Mouse (Mus musculus): ENCODE measurements at regions not wholly inside any gene's neighbourhood (a gene's known extent, or its start where the extent isn't known, plus 50 kb on each side); places are given as distances from the start of the nearest gene placed in this dataset.

GRCm38 (mm10) chr3:53376864-53377447 lies 86.2 kb downstream of the Nhlrc3 start:
- no peak for TF ChIP-seq POLR2A (IDR thresholded peaks at IDR 0.05; ENCODE audit: extremely low read depth, insufficient read depth, low read length)
- no peak for TF ChIP-seq CTCF (IDR thresholded peaks at IDR 0.05; ENCODE audit: extremely low read depth, insufficient read depth, low read length)

Data from cortical plate, adult 2 months (tissue).